Mouse (Mus musculus) kidney, adult 2 months (tissue): Measurements from ENCODE around the gene Bst1.

Experiments used
- CTCF ChIP-seq: fragments of 200-500 bp; conservative IDR thresholded peaks from 2 replicates; pipeline ENCODE4 v1.5.1; 2011; ENCODE audit warnings: low read depth, mild to moderate bottlenecking, control low read depth, low read length, moderate library complexity, mixed read lengths; ENCODE audit not compliant: insufficient read depth, insufficient read length
- POLR2A ChIP-seq: fragments of 200-500 bp; IDR thresholded peaks from one replicate; pipeline ENCODE4 v1.6.1; 2011; ENCODE audit warnings: low read depth, low read length, control low read depth

DNA sequence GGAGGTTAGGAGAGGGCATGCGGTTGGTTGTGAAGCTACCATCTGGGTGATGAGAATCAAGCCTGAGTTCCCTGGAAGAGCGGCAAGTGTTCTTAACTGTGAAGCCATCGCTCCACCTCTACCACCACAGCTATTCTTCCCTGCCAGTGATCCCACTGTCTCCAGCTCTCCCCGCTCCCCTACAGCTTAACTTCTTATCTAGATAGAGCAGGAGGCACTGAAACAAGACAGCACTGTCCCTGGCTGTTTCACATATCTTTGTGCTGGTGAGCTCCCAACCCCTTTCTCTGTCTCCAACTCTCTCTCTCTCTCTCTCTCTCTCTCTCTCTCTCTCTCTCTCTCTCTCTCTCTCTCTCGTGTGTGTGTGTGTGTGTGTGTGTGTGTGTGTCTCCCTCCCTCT is 26.3 kb upstream of the Bst1 start:
- TF ChIP-seq POLR2A (no peak), CTCF (no peak)
